Mouse (Mus musculus) intestine, embryonic 15.5 days (tissue): ENCODE results near the gene Sf3a3. TPM values are rescaled to one million over a fixed set of nuclear protein-coding genes. Genes with fewer than 3 reads are reported as not detected.
A peak's percentile ranks its signal among the peaks of the same experiment; 100 is the strongest.
"Not testable (repeated sequence)": the region's sequence is repeated elsewhere in the genome, so short reads cannot be mapped to it uniquely, and the experiment has no call there.

ENCODE experiments used
- ATAC-seq: fragments of 200-750 bp; cut with Nextera tagmentation; 2 replicates; pipeline ENCODE4 v1.8.0; 2017; ENCODE audit warnings: moderate TSS enrichment, moderate library complexity
- H3K27ac ChIP-seq: fragments of 300-500 bp; sonication (generic); 2 replicates; pipeline ENCODE4 v1.5.1; 2015; ENCODE audit warnings: mild to moderate bottlenecking, inconsistent platforms
- H3K27me3 ChIP-seq: fragments of 300-500 bp; sonication (generic); replicated peaks from 2 replicates; pipeline ENCODE4 v1.6.1; 2015; ENCODE audit warnings: inconsistent platforms
- H3K36me3 ChIP-seq: fragments of 300-500 bp; sonication (generic); 2 replicates; pipeline ENCODE4 v1.6.1; 2015; ENCODE audit warnings: inconsistent platforms
- H3K4me1 ChIP-seq: fragments of 300-500 bp; sonication (generic); replicated peaks from 2 replicates; pipeline ENCODE4 v1.6.1; 2015; ENCODE audit warnings: inconsistent platforms
- H3K4me2 ChIP-seq: fragments of 300-500 bp; sonication (generic); replicated peaks from 2 replicates; pipeline ENCODE4 v1.6.1; 2015; ENCODE audit warnings: mild to moderate bottlenecking, inconsistent platforms
- H3K4me3 ChIP-seq: fragments of 300-500 bp; sonication (generic); replicated peaks from 2 replicates; pipeline ENCODE4 v1.5.1; 2015; ENCODE audit warnings: inconsistent platforms
- H3K9ac ChIP-seq: fragments of 300-500 bp; sonication (generic); 2 replicates; pipeline ENCODE4 v1.6.1; 2015; ENCODE audit warnings: inconsistent platforms
- H3K9me3 ChIP-seq: fragments of 300-500 bp; sonication (generic); 2 replicates; pipeline ENCODE4 v1.6.1; 2016; ENCODE audit warnings: inconsistent platforms
- WGBS: fragments of 180-500 bp; shearing (Covaris S2); methylation state at CpG from one replicate; pipeline ENCODE4 v1.1.7; 2015; 5-methylcytosine and 5-hydroxymethylcytosine counted together
- polyA plus RNA-seq: library from polyadenylated mRNA; unstranded; fragments of >200 nt; fragmentation: Nextera tagmentation; extraction: Ambion mirVana; gene quantifications from 2 replicates; pipeline ENCODE4 v1.2.1, GENCODE M21; 2015

Sf3a3 gene
- polyA plus RNA-seq, 1 experiment from 2014 or later = 131 TPM

- peak overlapping the region; percentile 76 for H3K9ac ChIP-seq
- H3K36me3 ChIP-seq = no peaks in the 10 kb centered on the region
- peak overlapping the region; percentile 89 for H3K27ac ChIP-seq
- ATAC-seq = no peak
- peaks cover 48% of the 10 kb centered on the region for H3K4me1 ChIP-seq
- peak overlapping the region; percentile 78 for H3K4me2 ChIP-seq
- WGBS = 41% methylated on average over 5 of the region's 5 CpGs
- no peaks in the 10 kb centered on the region for H3K27me3 ChIP-seq
- no peaks in the 10 kb centered on the region for H3K9me3 ChIP-seq
- H3K4me3 ChIP-seq = peak overlapping the region; percentile 69
These were observed 12.7 kb upstream of the Sf3a3 start for GRCm38 (mm10) chr4:124701916-124702315.

GRCm38 (mm10) chr4:124703406-124703805 is 11.2 kb upstream of the Sf3a3 start:
- H3K27me3 ChIP-seq = no peaks in the 10 kb centered on the region
- 40% methylated on average over 2 of the region's 2 CpGs for WGBS
- H3K4me3 ChIP-seq = peak overlapping the region; percentile 17; the same call in 1 of the 2 replicates
- H3K4me1 ChIP-seq = peaks cover 48% of the 10 kb centered on the region
- H3K27ac ChIP-seq = peak overlapping the region; percentile 91
- H3K4me2 ChIP-seq = peak overlapping the region; percentile 52
- ATAC-seq = no peak
- H3K36me3 ChIP-seq = 0 out of 2 replicates have a peak, but pooled peaks cover 3% of the 10 kb centered on the region
- no peak overlapping the region for H3K9ac ChIP-seq
- H3K9me3 ChIP-seq = no peaks in the 10 kb centered on the region

GRCm38 (mm10) chr4:124703881-124704796 is 10.4 kb upstream of the Sf3a3 start:
- Histone ChIP-seq H3K9me3 (no peaks in the 10 kb centered on the region), H3K9ac (peak overlapping the region; percentile 36), H3K36me3 (0 out of 2 replicates have a peak, but pooled peaks cover 3% of the 10 kb centered on the region), H3K4me3 (peak overlapping the region; percentile 17), H3K27me3 (no peaks in the 10 kb centered on the region), H3K4me2 (peak overlapping the region; percentile 52), H3K27ac (peak overlapping the region; percentile 91), H3K4me1 (peaks cover 52% of the 10 kb centered on the region)
- WGBS = 20% methylated on average over 6 of the region's 6 CpGs
- ATAC-seq = no peak

- H3K9me3 ChIP-seq = no peaks in the 10 kb centered on the region
- no peak for ATAC-seq
- peak overlapping the region; percentile 91 for H3K27ac ChIP-seq
- WGBS = 21% methylated on average over 11 of the region's 11 CpGs
- H3K9ac ChIP-seq = peak overlapping the region; percentile 36
- peaks cover 49% of the 10 kb centered on the region for H3K4me1 ChIP-seq
- H3K27me3 ChIP-seq = no peaks in the 10 kb centered on the region
- no peak overlapping the region for H3K4me3 ChIP-seq
- peak overlapping the region; percentile 52 for H3K4me2 ChIP-seq
- 0 out of 2 replicates have a peak, but pooled peaks cover 3% of the 10 kb centered on the region for H3K36me3 ChIP-seq
These were observed 9.6 kb upstream of the Sf3a3 start for GRCm38 (mm10) chr4:124704797-124705474.

DNA sequence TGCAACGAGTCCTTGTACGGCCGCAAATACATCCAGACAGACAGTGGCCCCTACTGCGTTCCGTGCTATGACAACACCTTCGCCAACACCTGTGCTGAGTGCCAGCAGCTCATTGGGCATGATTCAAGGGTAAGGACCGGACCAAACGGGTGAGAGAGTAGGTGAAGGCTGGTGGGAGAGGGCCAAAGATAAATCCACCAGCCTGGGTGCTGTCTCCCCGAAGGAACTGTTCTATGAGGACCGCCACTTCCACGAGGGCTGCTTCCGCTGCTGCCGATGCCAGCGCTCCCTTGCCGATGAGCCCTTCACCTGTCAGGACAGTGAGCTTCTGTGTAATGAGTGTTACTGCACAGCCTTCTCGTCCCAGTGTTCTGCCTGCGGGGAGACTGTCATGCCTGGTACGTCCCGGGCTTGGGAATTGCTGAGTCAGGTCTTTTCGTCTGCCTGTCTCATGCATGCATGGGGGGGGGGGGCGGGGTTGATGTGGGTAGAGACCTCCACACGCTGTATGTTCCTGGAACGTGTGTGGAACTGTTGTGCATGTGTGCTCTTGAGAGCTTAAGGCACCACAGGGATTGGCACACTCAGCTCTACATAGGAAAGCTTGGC is 8.8 kb upstream of the Sf3a3 start:
- Histone ChIP-seq H3K27me3 (no peaks in the 10 kb centered on the region), H3K4me1 (peaks cover 56% of the 10 kb centered on the region), H3K9ac (no peak overlapping the region), H3K9me3 (no peaks in the 10 kb centered on the region), H3K27ac (peak overlapping the region; percentile 91; the same call in 1 of the 2 replicates), H3K4me3 (no peak overlapping the region), H3K36me3 (0 out of 2 replicates have a peak, but pooled peaks cover 3% of the 10 kb centered on the region), H3K4me2 (no peak overlapping the region)
- WGBS = 85% methylated on average over 23 of the region's 23 CpGs
- ATAC-seq = no peak

GRCm38 (mm10) chr4:124707381-124708199 is 7.0 kb upstream of the Sf3a3 start:
- H3K27ac ChIP-seq = peak overlapping the region; percentile 95
- H3K4me3 ChIP-seq, H3K9me3 ChIP-seq, H3K9ac ChIP-seq, ATAC-seq, H3K27me3 ChIP-seq, H3K36me3 ChIP-seq, H3K4me2 ChIP-seq: not testable (repeated sequence)
- peaks cover 47% of the 10 kb centered on the region for H3K4me1 ChIP-seq
- 85% methylated on average over 25 of the region's 25 CpGs for WGBS

GRCm38 (mm10) chr4:124708200-124708517 is 6.4 kb upstream of the Sf3a3 start:
- not testable (repeated sequence) for ATAC-seq, H3K9me3 ChIP-seq, H3K9ac ChIP-seq, H3K36me3 ChIP-seq, H3K4me3 ChIP-seq, H3K27me3 ChIP-seq
- Histone ChIP-seq H3K4me2 (peak overlapping the region; percentile 67), H3K4me1 (peaks cover 46% of the 10 kb centered on the region), H3K27ac (peak overlapping the region; percentile 95)
- WGBS = 12% methylated on average over 1 of the region's 1 CpGs

DNA sequence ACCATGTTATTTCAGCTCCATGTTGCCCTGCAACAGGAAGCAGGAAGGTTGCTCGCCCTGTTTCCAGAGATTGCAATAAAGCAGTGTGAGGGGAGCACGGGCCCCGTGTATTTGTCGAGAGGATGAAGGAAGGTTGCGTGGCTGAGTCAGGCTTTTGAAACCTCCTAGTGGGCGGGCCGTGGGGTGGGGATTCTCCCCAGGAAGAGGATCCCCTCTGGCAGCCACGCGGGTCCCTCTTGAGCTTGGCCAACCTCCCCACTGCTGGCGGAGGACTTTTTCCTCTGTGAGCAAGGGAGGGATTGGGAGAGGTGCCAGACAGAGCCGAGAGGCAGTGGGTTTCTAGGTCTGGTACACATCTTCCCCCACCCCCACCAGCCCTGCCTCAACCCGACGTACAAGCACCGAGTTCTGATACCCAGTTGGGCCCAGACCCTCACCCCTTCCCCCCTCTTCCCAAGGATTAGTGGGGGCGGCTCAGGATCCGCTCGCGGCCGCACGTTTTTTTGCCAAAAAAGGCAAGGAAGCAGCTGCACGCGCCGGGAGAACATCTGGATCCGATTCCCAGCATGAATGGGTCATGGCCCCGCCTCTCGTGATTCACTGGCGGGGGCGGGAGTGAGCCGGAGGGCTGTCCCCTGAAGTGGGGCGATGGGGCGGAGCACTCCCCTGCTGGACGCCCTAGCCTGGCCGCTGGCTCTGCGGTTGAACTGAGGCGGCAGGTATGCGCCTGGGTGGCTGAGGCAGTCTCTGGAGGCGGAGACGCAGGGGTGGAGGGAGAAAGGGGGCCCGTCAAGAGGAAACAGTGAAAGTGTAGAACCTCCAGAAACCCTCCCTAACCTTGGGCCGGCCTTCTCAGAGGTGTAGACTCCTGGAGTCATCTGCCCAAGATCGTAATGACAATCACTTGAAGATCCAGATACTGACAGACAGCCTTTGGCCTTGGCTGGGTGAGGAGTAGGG is 5.8 kb upstream of the Sf3a3 start:
- peak overlapping the region; percentile 40 for H3K4me3 ChIP-seq
- 0 out of 2 replicates have a peak, but pooled peaks cover 3% of the 10 kb centered on the region for H3K36me3 ChIP-seq
- peak overlapping the region; percentile 95 for H3K27ac ChIP-seq
- peaks cover 40% of the 10 kb centered on the region for H3K4me1 ChIP-seq
- no peaks in the 10 kb centered on the region for H3K9me3 ChIP-seq
- ATAC-seq = peak; percentile 93
- peak overlapping the region; percentile 27; the same call in 1 of the 2 replicates for H3K9ac ChIP-seq
- H3K27me3 ChIP-seq = no peaks in the 10 kb centered on the region
- H3K4me2 ChIP-seq = peak overlapping the region; percentile 67
- under 1% methylated on average over 41 of the region's 41 CpGs for WGBS

- H3K4me2 ChIP-seq = peak overlapping the region; percentile 67
- H3K36me3 ChIP-seq = 0 out of 2 replicates have a peak, but pooled peaks cover 3% of the 10 kb centered on the region
- no peaks in the 10 kb centered on the region for H3K9me3 ChIP-seq
- peaks cover 28% of the 10 kb centered on the region for H3K4me1 ChIP-seq
- H3K27ac ChIP-seq = peak overlapping the region; percentile 95
- ATAC-seq = no peak
- WGBS = 3% methylated on average over 18 of the region's 18 CpGs
- no peak overlapping the region for H3K9ac ChIP-seq
- no peaks in the 10 kb centered on the region for H3K27me3 ChIP-seq
- peak overlapping the region; percentile 15; the same call in 1 of the 2 replicates for H3K4me3 ChIP-seq
These were observed 4.6 kb upstream of the Sf3a3 start for GRCm38 (mm10) chr4:124709961-124710446.

- H3K27ac ChIP-seq = 0 out of 2 replicates have a peak overlapping the region, but pooled peaks have one; percentile 95
These were observed 3.7 kb upstream of the Sf3a3 start for GRCm38 (mm10) chr4:124710776-124711291.

More at GRCm38 (mm10) chr4:124710776-124711291, 3.7 kb upstream of the Sf3a3 start:
- no peak overlapping the region for H3K9ac ChIP-seq
- no peaks in the 10 kb centered on the region for H3K9me3 ChIP-seq
- H3K4me1 ChIP-seq = peaks cover 28% of the 10 kb centered on the region
- no peak for ATAC-seq
- H3K27me3 ChIP-seq = no peaks in the 10 kb centered on the region
- 6% methylated on average over 5 of the region's 5 CpGs for WGBS
- 0 out of 2 replicates have a peak, but pooled peaks cover 3% of the 10 kb centered on the region for H3K36me3 ChIP-seq
- H3K4me3 ChIP-seq = no peak overlapping the region
- H3K4me2 ChIP-seq = peak overlapping the region; percentile 67
